Mouse (Mus musculus) midbrain, embryonic 11.5 days (tissue): ENCODE results near the gene Acad11. TPM values are rescaled to one million over a fixed set of nuclear protein-coding genes. Genes with fewer than 3 reads are reported as not detected.

ENCODE experiments used
- ATAC-seq: fragments of 200-750 bp; cut with Nextera tagmentation; 2 replicates; pipeline ENCODE4 v1.8.0; 2017; ENCODE audit warnings: moderate TSS enrichment, moderate library complexity; ENCODE audit not compliant: low FRiP score
- DNase-seq: peaks from one replicate; pipeline ENCODE4 v3.0.0; 2015; ENCODE audit warnings: low spot score; ENCODE audit errors: missing footprints
- H3K27ac ChIP-seq: fragments of 300-500 bp; sonication (generic); 2 replicates; pipeline ENCODE4 v1.5.1; 2014; ENCODE audit warnings: low read depth, low read length
- H3K27me3 ChIP-seq: fragments of 300-500 bp; sonication (generic); 2 replicates; pipeline ENCODE4 v1.6.1; 2014; ENCODE audit warnings: mild to moderate bottlenecking, low read length, moderate library complexity, mixed read lengths; ENCODE audit not compliant: control insufficient read depth, insufficient read depth
- H3K36me3 ChIP-seq: fragments of 300-500 bp; sonication (generic); 2 replicates; pipeline ENCODE4 v1.6.1; 2014; ENCODE audit warnings: mild to moderate bottlenecking, low read length, moderate library complexity, mixed read lengths; ENCODE audit not compliant: control insufficient read depth, insufficient read depth
- H3K4me1 ChIP-seq: fragments of 300-500 bp; sonication (generic); 2 replicates; pipeline ENCODE4 v1.6.1; 2014; ENCODE audit warnings: low read length; ENCODE audit not compliant: control insufficient read depth, insufficient read depth
- H3K4me2 ChIP-seq: fragments of 300-500 bp; sonication (generic); 2 replicates; pipeline ENCODE4 v1.6.1; 2014; ENCODE audit warnings: mild to moderate bottlenecking, moderate library complexity
- H3K4me3 ChIP-seq: fragments of 300-500 bp; sonication (generic); 2 replicates; pipeline ENCODE4 v1.5.1; 2014; ENCODE audit warnings: low read depth, low read length
- H3K9ac ChIP-seq: fragments of 300-500 bp; sonication (generic); 2 replicates; pipeline ENCODE4 v1.6.1; 2014; ENCODE audit warnings: low read length
- H3K9me3 ChIP-seq: fragments of 300-500 bp; sonication (generic); 2 replicates; pipeline ENCODE4 v1.6.1; 2016; ENCODE audit warnings: low read length; ENCODE audit not compliant: control insufficient read depth
- WGBS: fragments of 180-500 bp; shearing (Covaris S2); extraction: QIAGEN DNeasy Blood & Tissue Kit; methylation state at CpG from one replicate; pipeline ENCODE4 v1.1.7; 2014; 5-methylcytosine and 5-hydroxymethylcytosine counted together
- polyA plus RNA-seq: library from polyadenylated mRNA; unstranded; fragments of >200 nt; fragmentation: Nextera tagmentation; extraction: Ambion mirVana; gene quantifications from 2 replicates; pipeline ENCODE4 v1.2.1, GENCODE M21; 2014

Gene Acad11
- 7.1 and 7.8 TPM in 2 replicates for polyA plus RNA-seq

DNA sequence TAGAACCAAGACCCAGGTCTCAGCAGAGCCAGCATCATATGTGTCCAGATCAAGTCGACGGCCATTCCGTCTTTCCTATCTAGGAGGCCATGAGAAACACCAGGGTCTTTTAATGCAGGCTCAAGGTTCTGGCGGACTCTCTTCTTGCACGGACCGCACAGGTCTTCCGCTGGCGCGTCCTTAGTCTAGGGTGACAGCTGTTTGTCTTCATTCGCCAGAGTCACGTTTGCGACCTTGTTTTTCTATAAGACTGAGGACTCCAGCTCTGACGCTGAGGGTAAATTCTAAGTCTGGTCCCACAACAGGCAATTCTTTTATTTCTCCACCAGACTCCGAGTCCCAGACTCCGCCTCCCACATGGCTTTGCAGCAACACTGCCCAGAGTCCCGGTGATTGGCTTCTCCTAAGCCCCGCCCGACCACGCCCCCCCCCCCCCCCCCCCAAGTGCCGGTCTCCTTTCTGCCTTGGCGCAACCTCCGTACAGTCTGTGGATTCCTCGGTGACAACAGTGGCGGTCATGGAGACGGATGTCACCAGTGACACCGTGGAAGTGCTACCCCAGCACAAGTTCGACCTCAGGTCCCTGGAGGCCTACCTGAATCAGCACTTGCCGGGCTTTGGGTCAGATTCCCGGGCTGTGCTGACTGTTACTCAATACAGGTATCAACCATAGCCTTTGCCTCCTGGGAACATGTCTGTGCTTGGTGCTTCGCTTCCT is at the start of gene Acad11:
Acad11 (plus strand) TSS at position 134 of the 718 bp plus-strand sequence.
- DNase-seq (peak; percentile 99), ATAC-seq (peak; percentile 97)
- Histone ChIP-seq H3K36me3 (no peaks in the 10 kb centered on the region; the same call in 1 of the 2 replicates), H3K9me3 (no peaks in the 10 kb centered on the region), H3K4me2 (peak within 1 kb of the TSS; percentile 90), H3K4me1 (peaks cover 14% of the 10 kb centered on the region), H3K27ac (0 out of 2 replicates have a peak within 1 kb of the TSS, but pooled peaks have one; percentile 48), H3K9ac (peak within 1 kb of the TSS; percentile 82), H3K4me3 (peak within 1 kb of the TSS; percentile 99), H3K27me3 (no peaks in the 10 kb centered on the region)
- WGBS: under 1% methylated on average over 30 of the region's 30 CpGs

DNA sequence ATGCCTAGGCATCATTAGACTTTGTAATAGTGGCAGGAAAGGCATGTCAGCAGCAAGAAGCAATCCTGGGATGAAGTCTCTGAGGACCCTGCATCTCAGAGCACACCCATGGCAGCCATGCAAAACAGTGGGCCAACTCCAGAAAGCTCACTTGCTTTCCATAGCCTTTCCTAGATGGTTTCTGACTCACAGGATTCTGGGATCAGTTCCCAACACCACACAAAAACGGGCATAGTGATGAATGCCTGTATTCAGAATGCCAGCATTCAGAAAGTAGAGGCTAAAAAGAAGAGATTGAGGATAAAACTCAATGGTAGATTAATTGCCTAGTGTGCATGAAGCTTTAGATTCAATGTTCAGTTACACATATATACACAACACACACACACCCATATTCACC is 48.7 kb upstream of the Acad11 start:
- DNase-seq: no peak
- Histone ChIP-seq H3K27me3 (no peaks in the 10 kb centered on the region), H3K4me3 (no peak overlapping the region), H3K9ac (no peak overlapping the region), H3K27ac (no peak overlapping the region), H3K4me1 (no peaks in the 10 kb centered on the region), H3K9me3 (no peaks in the 10 kb centered on the region), H3K4me2 (no peak overlapping the region), H3K36me3 (no peaks in the 10 kb centered on the region)
- no peak for ATAC-seq
- 69% methylated on average over 1 of the region's 1 CpGs for WGBS

DNA sequence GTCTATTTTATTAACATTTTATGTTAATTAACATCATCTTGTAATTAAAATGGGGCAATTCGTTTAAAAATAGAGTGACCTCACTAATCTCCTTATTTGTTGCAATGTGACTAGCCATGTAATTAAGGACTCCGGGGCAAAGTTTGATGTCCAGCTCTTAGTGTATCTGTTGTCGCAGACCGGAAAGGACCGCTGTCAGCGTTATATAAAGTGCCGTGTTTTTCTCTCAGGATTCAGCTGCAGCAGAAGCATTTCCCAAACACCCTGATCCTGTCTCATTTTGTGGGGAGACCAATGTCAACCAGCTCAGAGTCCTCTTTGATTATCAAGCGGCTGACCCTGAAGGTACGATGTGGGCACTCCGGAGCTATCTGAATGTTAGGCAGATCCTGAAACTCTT is 42.2 kb upstream of the Acad11 start:
- no peak overlapping the region for H3K9ac ChIP-seq
- 93% methylated on average over 10 of the region's 10 CpGs for WGBS
- DNase-seq (no peak), ATAC-seq (no peak)
- no peak overlapping the region for H3K27ac ChIP-seq
- H3K36me3 ChIP-seq: no peaks in the 10 kb centered on the region
- no peak overlapping the region for H3K4me2 ChIP-seq
- H3K4me3 ChIP-seq: no peak overlapping the region
- H3K27me3 ChIP-seq: no peaks in the 10 kb centered on the region
- no peaks in the 10 kb centered on the region for H3K4me1 ChIP-seq
- no peaks in the 10 kb centered on the region for H3K9me3 ChIP-seq

DNA sequence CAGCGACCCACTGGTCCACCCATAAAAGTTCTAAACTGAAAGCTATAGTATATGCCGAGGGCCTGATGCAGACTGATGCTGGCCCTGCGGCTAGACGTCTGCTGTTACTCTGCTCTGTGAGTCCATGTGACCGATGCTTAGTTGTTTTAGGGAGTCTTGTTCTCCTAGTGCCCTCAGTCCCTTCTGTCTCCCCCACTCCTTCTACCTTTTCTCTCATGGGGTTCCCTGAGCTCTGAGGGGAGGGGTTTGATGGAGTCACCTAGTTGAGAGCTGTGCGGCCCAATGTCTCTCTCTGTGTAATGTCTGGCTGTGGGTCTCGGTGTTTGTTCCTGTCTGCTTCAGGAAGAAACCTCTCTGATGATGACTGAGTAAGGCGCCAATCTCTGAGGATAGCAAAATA is 36.0 kb upstream of the Acad11 start:
- Histone ChIP-seq H3K36me3 (peaks cover 4% of the 10 kb centered on the region), H3K27me3 (no peaks in the 10 kb centered on the region), H3K4me1 (no peaks in the 10 kb centered on the region), H3K9ac (no peak overlapping the region), H3K9me3 (no peaks in the 10 kb centered on the region), H3K27ac (no peak overlapping the region), H3K4me2 (no peak overlapping the region), H3K4me3 (no peak overlapping the region)
- WGBS: 97% methylated on average over 8 of the region's 8 CpGs
- DNase-seq (no peak), ATAC-seq (no peak)

DNA sequence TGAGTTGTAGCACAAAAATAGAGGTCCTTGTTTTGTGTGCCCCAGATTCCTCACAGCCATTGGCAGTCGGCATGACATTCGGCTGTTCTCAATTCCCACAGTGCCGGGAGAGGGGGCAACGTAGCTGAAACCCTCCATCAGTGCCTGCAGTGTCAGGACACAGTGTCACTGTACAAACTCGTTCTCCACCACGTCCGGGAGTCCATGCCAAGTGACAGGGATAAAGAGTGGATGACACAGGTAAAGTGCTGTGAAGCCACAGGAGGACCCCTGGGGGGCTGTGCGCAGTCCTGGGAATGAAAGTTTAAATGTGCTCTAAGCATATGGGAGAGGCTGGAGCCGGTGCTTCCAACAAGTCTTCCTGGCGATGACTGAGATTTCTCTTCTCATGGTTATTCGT is 33.3 kb upstream of the Acad11 start:
- no peak for ATAC-seq
- no peak overlapping the region for H3K27ac ChIP-seq
- H3K4me3 ChIP-seq: no peak overlapping the region
- H3K4me2 ChIP-seq: no peak overlapping the region
- 93% methylated on average over 11 of the region's 11 CpGs for WGBS
- no peaks in the 10 kb centered on the region for H3K27me3 ChIP-seq
- no peak for DNase-seq
- peaks cover 4% of the 10 kb centered on the region for H3K36me3 ChIP-seq
- H3K9me3 ChIP-seq: no peaks in the 10 kb centered on the region
- no peak overlapping the region for H3K9ac ChIP-seq
- H3K4me1 ChIP-seq: no peaks in the 10 kb centered on the region

DNA sequence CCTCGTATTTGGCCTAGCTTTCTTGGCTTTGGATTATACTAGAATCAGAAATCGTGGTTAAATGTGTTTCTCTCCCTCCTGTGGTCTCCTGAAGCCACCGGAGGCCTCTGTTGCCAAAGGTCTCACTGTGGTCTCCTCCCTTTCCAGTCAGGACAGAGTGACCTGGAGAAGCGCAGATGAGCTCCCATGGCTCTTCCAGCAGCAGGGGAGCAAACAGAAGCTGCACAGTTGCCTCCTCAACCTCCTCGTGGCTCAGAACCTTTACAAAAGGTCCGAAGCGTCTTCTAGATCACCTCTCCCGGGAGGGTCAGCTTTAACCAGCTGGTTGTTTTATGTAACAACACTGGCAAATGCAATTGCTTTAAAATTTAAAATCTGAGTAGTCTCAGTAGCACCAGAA is 28.9 kb upstream of the Acad11 start:
- Histone ChIP-seq H3K9ac (no peak overlapping the region), H3K4me3 (no peak overlapping the region), H3K4me1 (no peaks in the 10 kb centered on the region), H3K4me2 (no peak overlapping the region), H3K36me3 (no peaks in the 10 kb centered on the region), H3K27ac (no peak overlapping the region), H3K9me3 (no peaks in the 10 kb centered on the region), H3K27me3 (no peaks in the 10 kb centered on the region)
- DNase-seq (no peak), ATAC-seq (no peak)
- 76% methylated on average over 8 of the region's 8 CpGs for WGBS

DNA sequence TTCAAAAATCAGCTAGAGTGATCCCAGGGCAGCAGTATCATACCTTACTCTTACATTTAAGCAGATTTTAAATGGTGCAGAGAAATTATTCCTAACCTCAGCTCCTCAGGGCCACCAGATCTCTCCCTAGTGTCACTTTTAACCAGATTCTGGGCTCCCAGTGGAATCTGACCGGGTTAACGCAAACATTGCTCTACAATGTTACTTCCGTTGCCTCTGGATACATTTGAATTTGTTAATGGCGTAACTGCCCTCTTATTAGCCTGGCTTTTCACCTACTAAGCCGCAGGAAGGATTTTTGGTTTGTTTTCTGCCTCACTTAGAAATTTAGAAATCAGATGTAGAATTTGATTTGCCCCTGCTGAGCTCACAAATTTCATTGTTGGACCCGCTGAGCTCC is 28.5 kb upstream of the Acad11 start:
- no peak for ATAC-seq
- Histone ChIP-seq H3K36me3 (no peaks in the 10 kb centered on the region), H3K27ac (no peak overlapping the region), H3K4me3 (no peak overlapping the region), H3K27me3 (no peaks in the 10 kb centered on the region), H3K9ac (no peak overlapping the region), H3K9me3 (no peaks in the 10 kb centered on the region), H3K4me2 (no peak overlapping the region), H3K4me1 (no peaks in the 10 kb centered on the region)
- 77% methylated on average over 6 of the region's 6 CpGs for WGBS
- DNase-seq: no peak

DNA sequence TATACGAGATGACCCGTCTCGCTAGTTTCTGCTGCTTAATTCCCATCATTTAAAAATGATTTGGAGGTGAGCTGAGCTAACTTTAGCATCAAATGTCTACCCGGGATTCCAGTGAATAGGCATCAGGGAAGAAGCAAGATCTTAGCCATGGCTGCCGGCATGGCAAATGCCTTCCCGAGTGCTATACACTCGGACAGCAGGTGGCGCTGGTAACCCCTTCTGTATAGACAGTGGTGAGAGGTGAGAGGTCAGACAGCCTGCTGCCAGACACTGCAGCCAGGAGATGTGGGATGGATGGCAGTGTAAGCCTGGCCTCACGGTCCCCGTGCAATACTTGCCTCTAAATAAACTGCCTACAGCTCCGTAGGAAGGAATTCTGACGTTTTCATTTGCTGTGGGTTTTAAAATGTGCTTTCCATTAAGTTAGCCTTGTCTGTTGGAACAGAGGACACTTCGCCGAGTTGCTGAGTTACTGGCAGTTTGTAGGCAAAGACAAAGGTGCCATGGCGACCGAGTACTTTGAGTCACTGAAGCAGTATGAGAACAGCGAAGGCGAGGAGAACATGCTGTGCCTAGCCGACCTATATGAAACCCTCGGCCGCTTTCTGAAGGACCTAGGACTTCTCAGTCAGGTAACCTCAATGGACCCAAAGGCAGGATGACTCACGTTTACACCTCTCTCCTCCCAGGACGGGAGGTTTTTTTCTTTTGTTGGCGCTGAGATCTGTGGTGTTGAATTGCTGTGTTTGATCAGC is 27.7 kb upstream of the Acad11 start:
- no peaks in the 10 kb centered on the region for H3K27me3 ChIP-seq
- peak; percentile 95 for DNase-seq
- H3K9me3 ChIP-seq: no peaks in the 10 kb centered on the region
- H3K4me2 ChIP-seq: no peak overlapping the region
- no peak overlapping the region for H3K9ac ChIP-seq
- 46% methylated on average over 24 of the region's 24 CpGs for WGBS
- no peaks in the 10 kb centered on the region for H3K4me1 ChIP-seq
- H3K36me3 ChIP-seq: no peaks in the 10 kb centered on the region
- H3K4me3 ChIP-seq: no peak overlapping the region
- no peak overlapping the region for H3K27ac ChIP-seq
- peak; percentile 79 for ATAC-seq

DNA sequence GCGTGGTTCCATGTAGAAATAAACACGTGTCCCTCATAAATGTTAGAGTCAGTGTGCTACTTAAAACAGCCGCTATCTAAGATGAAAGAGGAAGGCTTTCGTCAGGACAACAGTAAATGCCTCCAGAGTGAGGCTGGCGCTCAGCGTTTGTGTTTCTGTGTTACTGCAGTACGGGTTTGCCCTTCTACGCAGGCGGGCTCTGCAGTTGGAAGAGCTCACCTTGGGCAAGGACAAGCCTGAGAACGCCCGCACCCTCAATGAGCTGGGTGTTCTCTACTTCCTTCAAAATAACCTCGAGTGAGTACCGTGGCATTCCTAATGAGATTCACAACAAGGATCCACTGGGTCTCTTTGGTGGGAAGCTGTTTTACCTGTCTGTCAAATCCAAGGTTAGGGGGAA is 24.9 kb upstream of the Acad11 start:
- DNase-seq (no peak), ATAC-seq (no peak)
- no peak overlapping the region for H3K9ac ChIP-seq
- no peaks in the 10 kb centered on the region for H3K9me3 ChIP-seq
- no peaks in the 10 kb centered on the region for H3K27me3 ChIP-seq
- H3K27ac ChIP-seq: no peak overlapping the region
- no peaks in the 10 kb centered on the region for H3K4me1 ChIP-seq
- H3K4me3 ChIP-seq: no peak overlapping the region
- H3K36me3 ChIP-seq: no peaks in the 10 kb centered on the region
- WGBS: 92% methylated on average over 13 of the region's 13 CpGs
- no peak overlapping the region for H3K4me2 ChIP-seq
